Mouse (Mus musculus) effector memory CD4-positive, alpha-beta T cell, adult 7 months (primary cell): Measurements from ENCODE around the gene Vmn1r236. TPM values are rescaled to one million over a fixed set of nuclear protein-coding genes. Genes with fewer than 3 reads are reported as not detected.

Experiments
- polyA plus RNA-seq: library from polyadenylated mRNA; unstranded; fragments of 100-300 nt; shearing (Covaris generic); gene quantifications from one replicate; pipeline ENCODE4 v1.2.1, GENCODE M21; 2017

The Vmn1r236 gene
- not detected for polyA plus RNA-seq

GRCm38 (mm10) chr17:21282642-21283041 lies at the start of gene Vmn1r236:
Gene Vmn1r236, plus strand, starts transcription at chr17:21282942.

GRCm38 (mm10) chr17:21256111-21256510 lies 26.6 kb upstream of the Vmn1r236 start, which contains the start of gene Vmn1r235:
Gene Vmn1r235, plus strand, starts transcription at chr17:21256411.

GRCm38 (mm10) chr17:21311565-21311964 lies 28.8 kb downstream of the Vmn1r236 start, which contains the start of gene Vmn1r237:
Gene Vmn1r237, plus strand, starts transcription at chr17:21311865.

Other genes starting within 250 kb of the Vmn1r236 start
- gene Vmn1r234, start 56.9 kb upstream of the Vmn1r236 start, polyA plus RNA-seq, result not detected
- gene Vmn1r235, start 26.5 kb upstream of the Vmn1r236 start, polyA plus RNA-seq, result 0.49 TPM
- 0.59 TPM for gene Vmn1r237, start 28.9 kb downstream of the Vmn1r236 start, polyA plus RNA-seq
- gene Zfp677, start 100.8 kb downstream of the Vmn1r236 start, polyA plus RNA-seq, result 15.6 TPM
- 4.4 TPM for gene Zfp54, start 140.3 kb downstream of the Vmn1r236 start, polyA plus RNA-seq
- gene Zfp51, start 167.4 kb downstream of the Vmn1r236 start, polyA plus RNA-seq, result 59.8 TPM
- 61.5 TPM for gene Zfp53, start 206.1 kb downstream of the Vmn1r236 start, polyA plus RNA-seq